Mouse (Mus musculus): ENCODE results near the gene Tia1. TPM values are rescaled to one million over a fixed set of nuclear protein-coding genes. Genes with fewer than 3 reads are reported as not detected.

The Tia1 gene
- polyA plus RNA-seq, 1 experiment from 2014 or later = 140 TPM

GRCm38 (mm10) chr6:86398986-86399385, 5.0 kb upstream of the Tia1 start:
- no peaks in the 10 kb centered on the region for H3K27me3 ChIP-seq (replicated peaks)
- no peak overlapping the region for H3K4me2 ChIP-seq
- no peaks in the 10 kb centered on the region for H3K9me3 ChIP-seq (replicated peaks)
- ATAC-seq (ENCODE audit: insufficient number of reproducible peaks, low FRiP score) = no peak
- no peak overlapping the region for H3K9ac ChIP-seq
- WGBS = 77% methylated on average over 2 of the region's 2 CpGs
- H3K4me1 ChIP-seq (replicated peaks) = peaks cover 31% of the 10 kb centered on the region
- H3K27ac ChIP-seq (ENCODE audit: poor library complexity, severe bottlenecking) = no peak overlapping the region
- H3K4me3 ChIP-seq = no peak overlapping the region
- peaks cover 5% of the 10 kb centered on the region; the same call in 1 of the 2 replicates for H3K36me3 ChIP-seq

- no peak overlapping the region for H3K9ac ChIP-seq
- no peaks in the 10 kb centered on the region for H3K9me3 ChIP-seq (replicated peaks)
- H3K4me3 ChIP-seq = no peak overlapping the region
- no peaks in the 10 kb centered on the region for H3K27me3 ChIP-seq (replicated peaks)
- no peaks in the 10 kb centered on the region for H3K36me3 ChIP-seq
- H3K4me1 ChIP-seq (replicated peaks) = peaks cover 22% of the 10 kb centered on the region
- H3K27ac ChIP-seq (ENCODE audit: poor library complexity, severe bottlenecking) = no peak overlapping the region
- H3K4me2 ChIP-seq = no peak overlapping the region
- 65% methylated on average over 2 of the region's 2 CpGs for WGBS
- no peak for ATAC-seq (ENCODE audit: insufficient number of reproducible peaks, low FRiP score)
Observed at GRCm38 (mm10) chr6:86399995-86400394, 4.0 kb upstream of the Tia1 start.

GRCm38 (mm10) chr6:86400972-86401371, 3.0 kb upstream of the Tia1 start:
- WGBS = 5% methylated on average over 9 of the region's 9 CpGs
- H3K36me3 ChIP-seq = no peaks in the 10 kb centered on the region
- no peaks in the 10 kb centered on the region for H3K9me3 ChIP-seq (replicated peaks)
- peaks cover 15% of the 10 kb centered on the region for H3K4me1 ChIP-seq (replicated peaks)
- H3K4me3 ChIP-seq = peak overlapping the region; percentile 33
- H3K4me2 ChIP-seq = peak overlapping the region; percentile 62
- H3K27me3 ChIP-seq (replicated peaks) = no peaks in the 10 kb centered on the region
- no peak overlapping the region; the same call in 1 of the 2 replicates for H3K9ac ChIP-seq
- ATAC-seq (ENCODE audit: insufficient number of reproducible peaks, low FRiP score) = no peak
- no peak overlapping the region for H3K27ac ChIP-seq (ENCODE audit: poor library complexity, severe bottlenecking)

- Histone ChIP-seq H3K4me2 (peak overlapping the region; percentile 31), H3K9me3 (replicated peaks) (no peaks in the 10 kb centered on the region), H3K27me3 (replicated peaks) (no peaks in the 10 kb centered on the region), H3K9ac (no peak overlapping the region), H3K36me3 (peaks cover 8% of the 10 kb centered on the region; the same call in 1 of the 2 replicates), H3K27ac (ENCODE audit: poor library complexity, severe bottlenecking) (no peak overlapping the region), H3K4me1 (replicated peaks) (peaks cover 14% of the 10 kb centered on the region), H3K4me3 (peak overlapping the region; percentile 79)
- ATAC-seq (ENCODE audit: insufficient number of reproducible peaks, low FRiP score) = no peak
- WGBS = 36% methylated on average over 12 of the region's 12 CpGs
Observed at GRCm38 (mm10) chr6:86402681-86403607, 1.1 kb upstream of the Tia1 start.

- Histone ChIP-seq H3K9me3 (replicated peaks) (no peaks in the 10 kb centered on the region), H3K27ac (ENCODE audit: poor library complexity, severe bottlenecking) (peak overlapping the region; percentile 98), H3K27me3 (replicated peaks) (no peaks in the 10 kb centered on the region), H3K4me3 (peak overlapping the region; percentile 79), H3K4me2 (peak overlapping the region; percentile 69), H3K9ac (no peak overlapping the region), H3K36me3 (peaks cover 12% of the 10 kb centered on the region), H3K4me1 (replicated peaks) (peaks cover 14% of the 10 kb centered on the region)
- peak; percentile 75 for ATAC-seq (ENCODE audit: insufficient number of reproducible peaks, low FRiP score)
- under 1% methylated on average over 15 of the region's 15 CpGs for WGBS
Observed at GRCm38 (mm10) chr6:86403728-86404099, 305 bp upstream of the Tia1 start.

GRCm38 (mm10) chr6:86404996-86405395, 977 bp downstream of the Tia1 start:
- H3K27ac ChIP-seq (ENCODE audit: poor library complexity, severe bottlenecking) = peak overlapping the region; percentile 98
- H3K9me3 ChIP-seq (replicated peaks) = no peaks in the 10 kb centered on the region
- H3K4me2 ChIP-seq = peak overlapping the region; percentile 69
- peaks cover 15% of the 10 kb centered on the region for H3K36me3 ChIP-seq
- no peaks in the 10 kb centered on the region for H3K27me3 ChIP-seq (replicated peaks)
- peaks cover 14% of the 10 kb centered on the region for H3K4me1 ChIP-seq (replicated peaks)
- peak overlapping the region; percentile 79 for H3K4me3 ChIP-seq
- ATAC-seq (ENCODE audit: insufficient number of reproducible peaks, low FRiP score) = no peak
- peak overlapping the region; percentile 92 for H3K9ac ChIP-seq
- WGBS = 2% methylated on average over 11 of the region's 11 CpGs

GRCm38 (mm10) chr6:86406306-86406705, 2.3 kb downstream of the Tia1 start:
- Histone ChIP-seq H3K27me3 (replicated peaks) (no peaks in the 10 kb centered on the region), H3K9ac (no peak overlapping the region), H3K4me1 (replicated peaks) (peaks cover 10% of the 10 kb centered on the region), H3K36me3 (peaks cover 15% of the 10 kb centered on the region), H3K4me2 (peak overlapping the region; percentile 44; the same call in 1 of the 2 replicates), H3K27ac (ENCODE audit: poor library complexity, severe bottlenecking) (no peak overlapping the region), H3K4me3 (no peak overlapping the region), H3K9me3 (replicated peaks) (no peaks in the 10 kb centered on the region)
- no peak for ATAC-seq (ENCODE audit: insufficient number of reproducible peaks, low FRiP score)

GRCm38 (mm10) chr6:86418711-86419110, 14.7 kb downstream of the Tia1 start:
- H3K27ac ChIP-seq (ENCODE audit: poor library complexity, severe bottlenecking) = no peak overlapping the region
- H3K9me3 ChIP-seq (replicated peaks) = no peaks in the 10 kb centered on the region
- no peak overlapping the region for H3K4me3 ChIP-seq
- WGBS = 88% methylated on average over 6 of the region's 6 CpGs
- no peak for ATAC-seq (ENCODE audit: insufficient number of reproducible peaks, low FRiP score)
- H3K4me1 ChIP-seq (replicated peaks) = no peaks in the 10 kb centered on the region
- no peaks in the 10 kb centered on the region for H3K27me3 ChIP-seq (replicated peaks)
- no peak overlapping the region for H3K4me2 ChIP-seq
- no peak overlapping the region for H3K9ac ChIP-seq
- H3K36me3 ChIP-seq = peaks cover 68% of the 10 kb centered on the region

GRCm38 (mm10) chr6:86419239-86419638, 15.2 kb downstream of the Tia1 start:
- no peak overlapping the region for H3K9ac ChIP-seq

GRCm38 (mm10) chr6:86420491-86420890, 16.5 kb downstream of the Tia1 start:
- Histone ChIP-seq H3K36me3 (peaks cover 69% of the 10 kb centered on the region), H3K4me3 (no peak overlapping the region), H3K27me3 (replicated peaks) (no peaks in the 10 kb centered on the region), H3K4me1 (replicated peaks) (no peaks in the 10 kb centered on the region), H3K4me2 (no peak overlapping the region), H3K27ac (ENCODE audit: poor library complexity, severe bottlenecking) (no peak overlapping the region), H3K9ac (no peak overlapping the region), H3K9me3 (replicated peaks) (no peaks in the 10 kb centered on the region)
- no peak for ATAC-seq (ENCODE audit: insufficient number of reproducible peaks, low FRiP score)
- WGBS = 77% methylated on average over 6 of the region's 6 CpGs

More at GRCm38 (mm10) chr6:86419239-86419638, 15.2 kb downstream of the Tia1 start:
- Histone ChIP-seq H3K9me3 (replicated peaks) (no peaks in the 10 kb centered on the region), H3K4me1 (replicated peaks) (no peaks in the 10 kb centered on the region), H3K4me3 (no peak overlapping the region), H3K27me3 (replicated peaks) (no peaks in the 10 kb centered on the region), H3K4me2 (no peak overlapping the region), H3K36me3 (peaks cover 68% of the 10 kb centered on the region), H3K27ac (ENCODE audit: poor library complexity, severe bottlenecking) (no peak overlapping the region)
- ATAC-seq (ENCODE audit: insufficient number of reproducible peaks, low FRiP score) = no peak
- WGBS = 84% methylated on average over 3 of the region's 3 CpGs

- no peak within 1 kb of the TSS for H3K27ac ChIP-seq (ENCODE audit: poor library complexity, severe bottlenecking)
- H3K4me2 ChIP-seq = no peak within 1 kb of the TSS
- H3K36me3 ChIP-seq = peaks cover 68% of the 10 kb centered on the region
- no peak within 1 kb of the TSS for H3K4me3 ChIP-seq
- H3K27me3 ChIP-seq (replicated peaks) = no peaks in the 10 kb centered on the region
- no peak for ATAC-seq (ENCODE audit: insufficient number of reproducible peaks, low FRiP score)
- H3K9me3 ChIP-seq (replicated peaks) = no peaks in the 10 kb centered on the region
- H3K4me1 ChIP-seq (replicated peaks) = no peaks in the 10 kb centered on the region
- WGBS = 95% methylated on average over 1 of the region's 1 CpGs
- no peak within 1 kb of the TSS for H3K9ac ChIP-seq
Observed at GRCm38 (mm10) chr6:86426358-86426757, 22.3 kb downstream of the Tia1 start, which contains the start of gene Gm44790. TSS of gene Gm44790 (plus strand) at chr6:86426658.

Measured in heart, embryonic 12.5 days (tissue).